Mouse (Mus musculus) limb, embryonic 11.5 days (tissue): Measurements from ENCODE around the gene Skp1a. TPM values are rescaled to one million over a fixed set of nuclear protein-coding genes. Genes with fewer than 3 reads are reported as not detected.

ENCODE experiments used
- ATAC-seq: fragments of 200-750 bp; cut with Nextera tagmentation; 2 replicates; pipeline ENCODE4 v1.8.0; 2017; ENCODE audit warnings: low read depth; ENCODE audit not compliant: insufficient number of reproducible peaks, low FRiP score, low TSS enrichment
- DNase-seq: peaks from one replicate; pipeline ENCODE4 v3.0.0-alpha.2; 2015; ENCODE audit warnings: low spot score
- H3K27ac ChIP-seq: fragments of 300-500 bp; sonication (generic); replicated peaks from 2 replicates; pipeline ENCODE4 v1.5.1; 2014; ENCODE audit warnings: low read depth, mild to moderate bottlenecking, low read length
- H3K27me3 ChIP-seq: fragments of 300-500 bp; sonication (generic); 2 replicates; pipeline ENCODE4 v1.6.1; 2014; ENCODE audit warnings: mild to moderate bottlenecking, low read length, mixed read lengths; ENCODE audit not compliant: control insufficient read depth, insufficient read depth
- H3K36me3 ChIP-seq: fragments of 300-500 bp; sonication (generic); 2 replicates; pipeline ENCODE4 v1.6.1; 2014; ENCODE audit warnings: mild to moderate bottlenecking, low read length, moderate library complexity, mixed read lengths; ENCODE audit not compliant: control insufficient read depth, insufficient read depth
- H3K4me1 ChIP-seq: fragments of 300-500 bp; sonication (generic); 2 replicates; pipeline ENCODE4 v1.6.1; 2014; ENCODE audit warnings: low read length, mixed read lengths; ENCODE audit not compliant: control insufficient read depth, insufficient read depth
- H3K4me2 ChIP-seq: fragments of 300-500 bp; sonication (generic); 2 replicates; pipeline ENCODE4 v1.6.1; 2014; ENCODE audit warnings: low read depth, mild to moderate bottlenecking, moderate library complexity; ENCODE audit not compliant: severe bottlenecking
- H3K4me3 ChIP-seq: fragments of 300-500 bp; sonication (generic); 2 replicates; pipeline ENCODE4 v1.5.1; 2014; ENCODE audit warnings: low read depth, low read length
- H3K9ac ChIP-seq: fragments of 300-500 bp; sonication (generic); 2 replicates; pipeline ENCODE4 v1.6.1; 2014; ENCODE audit warnings: mild to moderate bottlenecking, low read length
- H3K9me3 ChIP-seq: fragments of 300-500 bp; sonication (generic); 2 replicates; pipeline ENCODE4 v1.6.1; 2016; ENCODE audit warnings: low read length; ENCODE audit not compliant: control insufficient read depth
- WGBS: fragments of 180-500 bp; shearing (Covaris S2); extraction: QIAGEN DNeasy Blood & Tissue Kit; methylation state at CpG from one replicate; pipeline ENCODE4 v1.1.7; 2014; 5-methylcytosine and 5-hydroxymethylcytosine counted together
- polyA plus RNA-seq: library from polyadenylated mRNA; unstranded; fragments of >200 nt; fragmentation: Nextera tagmentation; extraction: Ambion mirVana; gene quantifications from 2 replicates; pipeline ENCODE4 v1.2.1, GENCODE M21; 2014

Skp1a gene
- polyA plus RNA-seq, 1 experiment from 2014 or later: 1,008 TPM

DNA sequence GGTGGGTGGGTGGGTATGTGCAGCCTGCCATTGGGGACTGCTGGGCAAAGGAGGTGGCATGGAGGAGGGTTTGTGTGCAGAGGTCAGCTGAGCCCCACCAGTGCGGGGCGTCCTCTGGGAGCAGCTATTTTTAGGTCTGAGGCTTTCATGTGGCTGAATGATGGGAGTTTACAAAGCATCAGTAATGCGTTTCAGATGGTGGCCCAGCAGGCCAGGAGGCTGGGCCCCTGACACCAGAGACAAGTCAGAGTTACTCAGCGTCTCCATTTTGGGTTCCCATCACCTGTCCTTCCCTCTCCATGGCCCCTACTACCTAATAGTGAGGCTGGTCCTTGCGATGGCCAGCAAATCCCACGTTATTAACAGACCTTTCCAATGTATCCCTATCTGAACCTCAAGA is 40.8 kb downstream of the Skp1a start:
- Histone ChIP-seq H3K36me3 (no peaks in the 10 kb centered on the region), H3K4me2 (no peak overlapping the region), H3K4me1 (peaks cover 15% of the 10 kb centered on the region), H3K27ac (no peak overlapping the region), H3K4me3 (no peak overlapping the region), H3K9me3 (no peaks in the 10 kb centered on the region), H3K27me3 (no peaks in the 10 kb centered on the region), H3K9ac (no peak overlapping the region)
- no peak for ATAC-seq
- DNase-seq: no peak
- WGBS: 36% methylated on average over 6 of the region's 6 CpGs

DNA sequence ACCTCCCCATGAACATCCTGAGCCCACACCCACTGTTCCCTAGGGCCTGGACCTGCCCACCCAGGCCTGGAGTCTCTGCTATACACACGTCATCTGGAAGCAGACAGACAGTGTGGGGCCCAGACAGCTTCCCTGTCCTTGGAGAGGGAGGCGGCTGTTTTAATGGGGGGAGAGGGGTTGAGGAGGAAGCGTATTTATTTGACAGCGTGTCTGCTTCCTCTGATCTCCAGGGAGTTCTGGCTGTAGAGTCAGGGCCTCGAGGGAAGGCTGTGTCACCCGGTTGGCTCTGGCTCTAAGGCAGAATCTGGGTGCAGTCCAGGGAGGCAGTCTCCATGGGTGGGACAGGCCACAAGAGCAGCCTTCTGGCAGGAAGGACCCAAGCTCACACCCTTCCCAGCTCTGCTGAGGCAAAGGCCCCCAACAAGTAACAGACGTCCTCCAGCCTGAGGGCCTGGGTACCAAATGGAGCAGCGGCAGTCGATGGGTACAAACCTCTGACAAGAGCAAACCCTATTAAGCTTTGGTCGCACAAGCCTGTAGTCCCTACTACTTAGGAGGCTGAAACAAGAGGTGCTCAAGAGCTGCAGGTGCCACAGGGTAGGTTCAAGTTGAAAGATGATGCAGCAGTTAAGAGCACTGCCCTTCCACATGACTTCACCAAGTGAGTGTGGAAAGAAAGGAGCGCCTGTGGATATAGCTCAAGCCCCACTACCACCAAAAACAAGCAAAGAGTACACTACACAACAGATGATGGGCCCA is 41.6 kb downstream of the Skp1a start:
- H3K9ac ChIP-seq: no peak overlapping the region
- WGBS: 50% methylated on average over 11 of the region's 11 CpGs
- H3K4me3 ChIP-seq: no peak overlapping the region
- H3K27me3 ChIP-seq: no peaks in the 10 kb centered on the region
- no peaks in the 10 kb centered on the region for H3K9me3 ChIP-seq
- H3K27ac ChIP-seq: no peak overlapping the region
- H3K4me2 ChIP-seq: no peak overlapping the region
- no peak for ATAC-seq
- no peak for DNase-seq
- H3K4me1 ChIP-seq: peaks cover 15% of the 10 kb centered on the region
- no peaks in the 10 kb centered on the region for H3K36me3 ChIP-seq

DNA sequence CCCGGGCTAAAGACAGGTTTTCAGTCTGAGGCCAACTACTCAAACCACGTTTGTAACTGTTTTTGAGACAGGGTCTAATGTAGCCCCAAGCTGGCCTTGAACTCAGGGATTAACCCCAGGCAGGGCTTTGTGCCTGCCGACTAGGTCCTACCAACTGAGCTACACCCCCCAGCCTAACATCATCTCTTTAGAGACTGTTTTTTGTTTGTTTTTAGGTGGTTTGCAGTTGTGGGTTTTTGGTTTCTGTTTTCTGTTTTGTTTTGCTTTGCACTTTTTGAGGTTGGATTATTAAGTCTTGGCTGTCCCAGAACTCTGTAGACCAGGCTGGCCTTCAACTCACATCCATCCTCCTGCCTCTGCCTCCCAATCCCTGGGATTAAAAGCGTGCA is 42.1 kb downstream of the Skp1a start:
- Histone ChIP-seq H3K27ac (no peak overlapping the region), H3K9ac (no peak overlapping the region), H3K4me1 (peaks cover 15% of the 10 kb centered on the region), H3K9me3 (no peaks in the 10 kb centered on the region), H3K4me2 (no peak overlapping the region), H3K27me3 (no peaks in the 10 kb centered on the region), H3K4me3 (no peak overlapping the region), H3K36me3 (no peaks in the 10 kb centered on the region)
- 80% methylated on average over 4 of the region's 4 CpGs for WGBS
- DNase-seq (no peak), ATAC-seq (no peak)

DNA sequence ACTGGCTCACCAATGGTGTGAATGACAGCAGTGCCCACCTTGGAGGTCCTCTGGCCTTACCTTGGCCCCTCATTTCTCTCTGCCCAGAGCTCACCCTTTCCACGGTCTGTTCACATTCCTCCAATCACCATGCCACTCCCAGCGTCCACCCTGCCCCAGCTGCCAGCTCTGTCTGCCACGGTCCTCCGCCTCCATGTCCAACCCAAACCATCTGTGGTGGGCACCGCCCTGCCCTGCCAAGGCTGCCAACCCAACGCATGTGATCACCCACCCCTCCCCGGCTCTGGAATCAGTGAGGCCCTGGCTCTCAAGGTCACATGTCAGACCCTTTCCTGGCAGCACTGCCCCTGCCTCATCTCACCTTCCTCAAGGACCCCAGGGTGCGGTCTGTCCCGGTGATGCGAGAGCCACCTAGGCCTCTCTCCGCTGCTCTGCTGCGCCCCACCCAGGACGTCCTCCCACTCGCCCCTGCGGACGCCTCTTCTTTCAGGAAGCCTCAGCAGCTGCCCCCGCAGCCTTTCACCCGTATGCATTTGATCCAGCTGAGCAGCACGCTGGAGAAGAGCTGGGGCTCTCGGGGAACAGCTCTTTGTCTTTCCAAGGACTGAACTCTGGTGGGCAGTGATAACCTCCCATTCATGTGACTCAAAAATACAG is 42.8 kb downstream of the Skp1a start:
- peaks cover 15% of the 10 kb centered on the region for H3K4me1 ChIP-seq
- ATAC-seq (no peak), DNase-seq (no peak)
- H3K9me3 ChIP-seq: no peaks in the 10 kb centered on the region
- no peaks in the 10 kb centered on the region for H3K36me3 ChIP-seq
- 94% methylated on average over 20 of the region's 20 CpGs for WGBS
- no peak overlapping the region for H3K4me3 ChIP-seq
- no peak overlapping the region for H3K9ac ChIP-seq
- no peak overlapping the region for H3K27ac ChIP-seq
- no peak overlapping the region for H3K4me2 ChIP-seq
- no peaks in the 10 kb centered on the region for H3K27me3 ChIP-seq

DNA sequence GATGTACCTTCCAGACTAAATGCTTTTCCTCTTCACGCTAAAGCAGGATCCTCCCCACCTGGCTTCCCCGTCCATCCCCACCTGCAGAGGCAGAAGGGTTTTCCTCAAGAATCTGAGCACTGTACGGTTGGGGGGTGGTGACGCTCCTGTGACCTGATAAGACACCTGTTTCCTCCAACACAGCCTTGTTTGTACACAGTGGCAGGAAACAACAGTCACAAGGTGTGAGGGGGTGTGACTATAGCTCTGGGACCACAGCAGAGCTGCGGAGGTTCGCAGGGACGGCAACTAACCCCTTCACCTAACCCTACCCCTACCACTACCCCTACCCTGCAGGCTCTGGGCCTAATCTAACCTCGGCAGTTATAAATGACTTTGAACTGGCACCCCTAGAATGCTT is 43.6 kb downstream of the Skp1a start:
- Histone ChIP-seq H3K4me1 (peaks cover 15% of the 10 kb centered on the region), H3K27ac (no peak overlapping the region), H3K4me3 (no peak overlapping the region), H3K36me3 (no peaks in the 10 kb centered on the region), H3K27me3 (no peaks in the 10 kb centered on the region), H3K4me2 (no peak overlapping the region), H3K9me3 (no peaks in the 10 kb centered on the region), H3K9ac (no peak overlapping the region)
- WGBS: 85% methylated on average over 8 of the region's 8 CpGs
- ATAC-seq (no peak), DNase-seq (no peak)

DNA sequence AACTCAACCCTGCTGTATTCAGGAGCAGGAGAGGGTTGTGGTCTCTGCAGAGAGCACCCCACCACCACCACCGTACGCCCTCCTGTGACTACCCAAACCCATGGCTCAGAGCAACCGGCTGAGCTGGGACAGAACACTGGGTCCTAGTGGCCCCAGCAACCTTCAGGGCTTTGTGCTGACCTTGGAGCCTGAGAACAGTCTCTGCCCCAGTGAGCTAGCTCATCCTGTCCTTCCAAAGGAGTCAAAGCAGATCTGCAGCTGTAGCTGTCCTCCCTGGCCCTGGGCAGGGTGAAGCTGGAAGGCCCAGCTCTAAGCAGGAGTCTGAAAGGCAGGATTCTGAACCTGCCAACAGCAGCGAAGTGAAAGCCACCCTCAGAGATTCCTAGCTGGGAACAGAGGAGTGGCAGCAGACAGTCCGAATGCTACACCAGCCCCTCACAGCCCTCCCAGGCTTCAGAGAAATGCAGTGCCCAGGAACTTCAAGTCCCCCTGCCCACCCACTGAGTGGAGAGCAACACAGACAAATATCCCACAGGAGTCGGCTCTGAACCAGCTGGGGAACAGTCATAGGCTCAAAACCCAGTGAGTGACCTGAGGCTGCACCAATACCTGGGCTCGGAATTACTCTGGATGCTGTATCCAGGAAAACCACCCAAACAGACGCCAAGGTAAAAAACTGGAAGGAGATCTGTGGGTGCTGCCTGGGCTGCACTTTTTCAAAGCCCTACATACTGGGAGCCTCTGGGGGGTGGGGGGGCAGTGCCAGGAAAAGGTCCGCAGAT is 44.2 kb downstream of the Skp1a start:
- Histone ChIP-seq H3K4me1 (peaks cover 15% of the 10 kb centered on the region), H3K9me3 (no peaks in the 10 kb centered on the region), H3K9ac (no peak overlapping the region), H3K4me3 (no peak overlapping the region), H3K27ac (no peak overlapping the region), H3K4me2 (no peak overlapping the region), H3K36me3 (no peaks in the 10 kb centered on the region), H3K27me3 (no peaks in the 10 kb centered on the region)
- WGBS: 82% methylated on average over 9 of the region's 9 CpGs
- DNase-seq (no peak), ATAC-seq (no peak)

DNA sequence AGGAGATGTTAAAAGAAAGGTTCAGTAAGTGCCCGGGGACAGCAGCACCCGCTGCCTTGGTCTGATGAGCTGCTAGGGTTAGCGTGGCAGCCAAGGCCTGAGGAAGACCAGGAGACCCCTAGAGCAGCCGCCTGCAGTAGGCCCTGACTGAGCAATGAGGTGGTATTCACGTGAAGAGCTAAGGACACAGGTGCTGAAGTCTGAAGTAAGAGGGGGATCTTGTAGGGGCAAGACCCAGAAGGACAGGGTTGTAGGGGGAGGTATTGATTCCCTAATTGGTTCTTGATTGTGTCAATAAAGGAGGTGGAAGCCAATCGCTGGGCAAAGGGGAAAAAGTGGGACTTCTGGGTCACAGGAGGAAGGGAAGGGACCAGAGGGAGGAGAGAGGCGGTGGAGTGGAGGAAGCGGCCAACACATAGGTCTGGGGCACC is 45.2 kb downstream of the Skp1a start:
- H3K4me3 ChIP-seq: no peak overlapping the region
- H3K27ac ChIP-seq: no peak overlapping the region
- no peak overlapping the region for H3K4me2 ChIP-seq
- 88% methylated on average over 8 of the region's 8 CpGs for WGBS
- no peak overlapping the region for H3K9ac ChIP-seq
- H3K9me3 ChIP-seq: no peaks in the 10 kb centered on the region
- H3K4me1 ChIP-seq: peaks cover 15% of the 10 kb centered on the region
- DNase-seq (no peak), ATAC-seq (no peak)
- no peaks in the 10 kb centered on the region for H3K27me3 ChIP-seq
- no peaks in the 10 kb centered on the region for H3K36me3 ChIP-seq

DNA sequence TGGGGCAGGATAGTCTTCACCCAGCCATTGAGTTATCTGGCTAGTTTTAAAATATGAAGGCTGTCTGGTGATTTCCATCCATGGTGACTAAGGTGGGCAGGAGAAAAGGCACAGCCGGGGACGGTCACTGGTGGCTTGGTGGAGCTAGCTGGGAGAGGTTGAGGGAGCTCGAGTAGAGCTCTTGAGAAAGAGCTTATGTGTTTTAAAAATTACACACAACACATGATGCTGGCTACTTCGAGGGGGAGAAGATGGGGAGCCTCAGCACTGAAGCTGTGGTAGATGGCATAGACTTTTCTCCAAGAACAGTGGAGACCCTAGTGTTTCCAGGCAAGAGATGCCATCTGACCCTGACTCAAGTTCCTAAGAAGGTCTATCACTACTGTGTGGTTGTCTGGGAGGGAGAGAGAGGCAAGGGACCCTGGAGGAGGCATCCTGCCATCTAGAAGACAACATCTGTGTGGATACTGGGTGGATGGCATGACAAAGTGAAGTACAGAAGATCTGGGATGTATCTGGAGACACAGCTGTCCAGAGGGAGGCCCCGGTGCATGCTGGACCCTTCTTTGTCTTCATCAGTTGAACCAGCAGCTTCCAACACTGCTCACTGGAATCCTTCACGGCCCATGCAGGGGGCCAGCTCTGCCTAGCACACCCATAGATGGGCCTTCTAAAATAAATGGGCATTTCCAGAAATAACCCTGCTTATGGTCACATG is 45.8 kb downstream of the Skp1a start:
- Histone ChIP-seq H3K27ac (no peak overlapping the region), H3K9ac (no peak overlapping the region), H3K36me3 (no peaks in the 10 kb centered on the region), H3K27me3 (no peaks in the 10 kb centered on the region), H3K4me2 (no peak overlapping the region), H3K4me1 (peaks cover 9% of the 10 kb centered on the region), H3K4me3 (no peak overlapping the region), H3K9me3 (no peaks in the 10 kb centered on the region)
- DNase-seq (no peak), ATAC-seq (no peak)
- WGBS: 92% methylated on average over 6 of the region's 6 CpGs
